Mouse (Mus musculus) central nervous system, embryonic 18 days (tissue): ENCODE measurements around the gene Syn2. TPM values are rescaled to one million over a fixed set of nuclear protein-coding genes. Genes with fewer than 3 reads are reported as not detected.

Experiments used
- polyA plus RNA-seq: library from polyadenylated mRNA; depleted of rRNA; stranded (reverse); fragments of >200 nt; gene quantifications from 2 replicates; pipeline ENCODE4 v1.2.3, GENCODE M21; 2012; rRNA removed

The Syn2 gene
- polyA plus RNA-seq: 106 and 111 TPM in 2 replicates

GRCm38 (mm10) chr6:115134501-115135331 is at the start of gene Syn2:
Gene Syn2 (plus strand): TSS chr6:115134902.

DNA sequence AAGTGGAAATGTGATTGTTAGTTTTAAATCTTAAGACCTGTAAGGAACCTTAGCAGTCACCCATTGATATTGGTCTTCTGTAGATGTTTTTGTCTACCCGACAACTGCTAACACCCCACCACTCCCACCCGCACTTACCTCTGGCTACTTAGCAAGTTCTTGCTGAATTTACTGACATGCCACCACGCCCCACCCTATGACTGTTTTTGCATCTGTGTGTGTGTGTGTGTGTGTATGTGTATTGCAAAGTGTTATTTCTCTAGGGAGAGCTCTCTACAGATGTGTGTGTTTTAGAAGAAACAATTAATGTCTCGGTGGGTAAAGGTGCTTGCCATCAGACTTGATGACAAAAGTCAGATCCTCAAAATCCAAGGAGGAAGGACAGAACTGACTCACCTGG is 92.3 kb downstream of the Syn2 start, which contains the start of gene Gm17482:
Gm17482 (plus strand) TSS at position 301 of the 400 bp plus-strand sequence.

DNA sequence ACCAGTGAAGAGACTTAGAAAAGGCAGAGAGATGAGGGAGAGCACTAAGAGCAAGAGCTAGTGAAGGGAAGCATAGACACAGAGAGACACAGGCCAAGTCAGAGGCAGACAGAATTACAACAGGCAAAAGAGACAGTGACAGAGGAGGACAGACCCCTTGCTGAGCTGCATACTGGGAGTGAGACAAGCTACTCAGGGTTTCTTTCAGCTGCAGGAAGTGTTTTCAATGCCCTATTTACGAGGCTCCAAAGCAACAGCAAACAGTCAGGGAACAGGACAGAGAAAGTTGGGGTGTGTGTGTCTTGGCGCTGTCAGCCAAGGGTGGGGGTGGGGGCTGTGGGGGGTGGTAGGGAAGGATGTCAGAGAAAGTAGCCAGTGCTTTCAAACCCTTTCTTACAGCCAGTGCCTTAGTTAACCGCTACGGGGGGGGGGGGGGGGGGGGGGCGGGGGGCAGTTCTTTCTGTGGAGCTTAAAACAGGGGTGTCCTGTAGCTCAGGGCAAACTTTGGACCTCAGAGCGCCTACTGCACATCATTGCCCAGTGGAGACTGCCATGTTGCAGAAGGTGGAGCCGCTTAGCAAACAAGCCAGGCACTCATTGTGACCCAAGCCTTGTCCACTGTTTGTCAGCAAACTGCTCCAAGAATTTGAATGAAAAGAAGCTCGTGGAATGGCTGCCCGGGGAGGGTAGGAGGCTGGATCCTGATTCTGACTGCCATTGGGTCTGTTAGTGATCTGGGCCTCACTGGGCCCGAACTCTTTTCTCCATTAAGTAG is 117.6 kb downstream of the Syn2 start, which contains the start of gene Timp4:
Timp4 (minus strand) TSS at position 107 of the 775 bp plus-strand sequence.

Other genes with a start within 250 kb of the Syn2 start
- 35.3 and 36.4 TPM in 2 replicates for gene Vgll4, start 164.9 kb upstream of the Syn2 start, polyA plus RNA-seq
- gene Tamm41, start 97.0 kb upstream of the Syn2 start, polyA plus RNA-seq: 35.7 and 40.3 TPM in 2 replicates
- gene Gm17482, start 92.4 kb downstream of the Syn2 start, polyA plus RNA-seq: not detected in 2 replicates
- gene Timp4, start 117.3 kb downstream of the Syn2 start, polyA plus RNA-seq: 5.8 and 7.3 TPM in 2 replicates
- 0.52 TPM in 2 replicates for gene Pparg, start 226.0 kb downstream of the Syn2 start, polyA plus RNA-seq